Mouse (Mus musculus) heart, adult 18-20 months (tissue): ENCODE results near the gene Upk2. TPM values are rescaled to one million over a fixed set of nuclear protein-coding genes. Genes with fewer than 3 reads are reported as not detected.

Experiments used
- DNase-seq, 2 experiments: peaks; one replicate each; pipeline ENCODE4 v3.0.0; 2021 to 2022; ENCODE audit warnings: mixed read lengths in 1 of 2
- total RNA-seq, 2 experiments: library from RNA; stranded (reverse); gene quantifications; 2 replicates each; pipeline ENCODE4 v1.2.3; 2021

Gene Upk2
- total RNA-seq, 2 experiments from 2014 or later, result not detected

- no peak for DNase-seq
Observed at GRCm38 (mm10) chr9:44407752-44408097, 47.1 kb downstream of the Upk2 start.

GRCm38 (mm10) chr9:44406906-44407751 is 47.6 kb downstream of the Upk2 start, which contains the start of the genes Rps25 and Trappc4:
Rps25 (plus strand) TSS chr9:44407139.
Trappc4 (minus strand) TSS chr9:44407600.
- peak; percentile 94 to 98 for DNase-seq

GRCm38 (mm10) chr9:44405011-44405410 is 49.8 kb downstream of the Upk2 start:
- DNase-seq, result no peak

Other genes with a start within 250 kb of the Upk2 start
- 10 to 100 TPM; 18.0 to 18.5 TPM for gene Cbl, start 220.9 kb downstream of the Upk2 start, total RNA-seq
- gene Ccdc153, start 214.3 kb downstream of the Upk2 start, total RNA-seq, result 1 to 10 TPM in 1 of 2 experiments, not detected in 1; 1.7 TPM
- gene Pdzd3, start 203.5 kb downstream of the Upk2 start, total RNA-seq, result 1 to 10 TPM; 4.6 to 5.4 TPM
- 10 to 100 TPM; 21.7 to 25.6 TPM for gene Nlrx1, start 186.4 kb downstream of the Upk2 start, total RNA-seq
- under 1 TPM; 0.30 to 0.85 TPM for gene Abcg4, start 166.4 kb downstream of the Upk2 start, total RNA-seq
- 1 to 10 TPM; 8.1 TPM for gene Hinfp, start 149.3 kb downstream of the Upk2 start, total RNA-seq
- gene C2cd2l, start 134.7 kb downstream of the Upk2 start, total RNA-seq, result 10 to 100 TPM; 13.7 to 19.6 TPM
- gene Dpagt1, start 129.0 kb downstream of the Upk2 start, total RNA-seq, result 10 to 100 TPM; 17.8 to 18.2 TPM
- gene H2afx, start 120.3 kb downstream of the Upk2 start, total RNA-seq, result 10 to 100 TPM; 10.7 TPM
- gene Hmbs, start 110.7 kb downstream of the Upk2 start, total RNA-seq, result 10 to 100 TPM; 50.0 to 50.8 TPM
- gene Vps11, start 93.3 kb downstream of the Upk2 start, total RNA-seq, result 10 to 100 TPM; 14.4 to 18.3 TPM
- gene Hyou1, start 75.5 kb downstream of the Upk2 start, total RNA-seq, result 10 to 100 TPM; 46.6 to 65.5 TPM
- 10 to 100 TPM; 17.8 to 20.3 TPM for gene Slc37a4, start 58.1 kb downstream of the Upk2 start, total RNA-seq
- 100 to 1,000 TPM; 788 to 877 TPM for gene Rps25, start 47.8 kb downstream of the Upk2 start, total RNA-seq
- 10 to 100 TPM; 42.0 to 43.6 TPM for gene Trappc4, start 47.4 kb downstream of the Upk2 start, total RNA-seq
- 1 to 10 TPM; 5.0 to 6.0 TPM for gene Ccdc84, start 36.4 kb downstream of the Upk2 start, total RNA-seq
- not detected for gene Foxr1, start 13.8 kb downstream of the Upk2 start, total RNA-seq
- 10 to 100 TPM; 36.2 to 41.7 TPM for gene Bcl9l, start 27.8 kb upstream of the Upk2 start, total RNA-seq
- 1 to 10 TPM in 1 of 2 experiments, under 1 TPM in 1; 0.37 to 2.8 TPM for gene Cxcr5, start 106.9 kb upstream of the Upk2 start, total RNA-seq
- 10 to 100 TPM; 89.2 to 90.7 TPM for gene Ddx6, start 149.9 kb upstream of the Upk2 start, total RNA-seq
- gene Treh, start 218.3 kb upstream of the Upk2 start, total RNA-seq, result not detected